Mouse (Mus musculus) WW6 (cell line): ENCODE measurements around the gene Dhx33.

Experiments
- DNase-seq: peaks from one replicate; pipeline ENCODE4 v3.0.0-alpha.2; 2013; ENCODE audit warnings: low read depth, low spot score

Dhx33 gene

DNA sequence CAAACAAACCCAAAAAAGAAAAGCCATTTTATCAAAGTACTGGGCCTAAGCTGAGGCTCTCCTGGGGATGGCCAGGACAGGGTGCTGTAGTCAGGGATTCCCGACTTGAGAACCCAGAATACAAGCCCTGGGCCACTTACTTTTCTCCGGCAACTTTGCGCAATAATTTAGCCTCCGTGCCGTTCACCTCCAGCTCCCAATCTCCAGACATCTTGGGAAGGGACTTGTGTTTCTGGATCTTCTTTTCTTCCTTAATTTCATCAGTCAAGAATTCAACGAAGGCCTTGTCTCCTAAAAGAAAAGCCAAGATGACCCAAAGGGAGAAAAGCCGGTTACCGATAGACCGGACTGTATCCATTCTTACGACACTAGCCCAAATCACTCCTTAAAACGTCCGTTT lies 22.2 kb downstream of the Dhx33 start:
- DNase-seq = no peak

DNA sequence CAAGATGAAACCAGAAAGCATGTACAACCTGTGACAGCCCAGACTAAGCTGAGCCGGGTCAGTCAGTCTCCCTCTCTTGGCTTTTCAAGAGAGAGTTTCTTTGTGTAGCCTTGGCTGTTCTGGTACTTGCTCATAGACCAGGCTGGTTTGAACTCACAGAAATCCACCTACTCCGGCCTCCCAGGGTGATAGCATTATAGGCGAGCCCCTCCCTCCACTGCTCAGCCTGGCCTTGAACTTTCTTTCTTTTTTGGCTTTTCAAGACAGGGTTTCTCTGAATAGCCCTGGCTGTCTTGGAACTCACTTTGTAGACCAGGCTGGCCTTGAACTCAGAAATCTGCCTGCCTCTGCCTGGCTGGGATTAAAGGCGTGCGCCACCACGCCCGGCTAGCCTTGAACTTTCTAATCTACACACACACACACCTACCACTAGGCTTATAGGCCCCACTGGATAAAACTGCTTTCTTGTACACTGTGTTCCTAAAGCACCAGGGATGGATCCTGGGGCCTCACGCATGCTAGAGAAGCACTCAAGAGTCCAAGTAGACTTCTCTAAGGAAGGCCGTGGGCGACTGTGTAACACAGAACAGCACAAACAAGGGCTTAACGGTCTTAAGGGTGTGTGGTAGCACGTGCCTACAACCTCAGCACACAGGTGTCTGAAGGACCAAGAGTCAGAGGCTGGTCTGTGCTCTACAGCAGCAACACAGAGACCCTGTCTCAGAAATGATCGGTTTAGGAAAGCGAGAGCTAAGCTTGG lies 23.3 kb downstream of the Dhx33 start:
- no peak for DNase-seq

DNA sequence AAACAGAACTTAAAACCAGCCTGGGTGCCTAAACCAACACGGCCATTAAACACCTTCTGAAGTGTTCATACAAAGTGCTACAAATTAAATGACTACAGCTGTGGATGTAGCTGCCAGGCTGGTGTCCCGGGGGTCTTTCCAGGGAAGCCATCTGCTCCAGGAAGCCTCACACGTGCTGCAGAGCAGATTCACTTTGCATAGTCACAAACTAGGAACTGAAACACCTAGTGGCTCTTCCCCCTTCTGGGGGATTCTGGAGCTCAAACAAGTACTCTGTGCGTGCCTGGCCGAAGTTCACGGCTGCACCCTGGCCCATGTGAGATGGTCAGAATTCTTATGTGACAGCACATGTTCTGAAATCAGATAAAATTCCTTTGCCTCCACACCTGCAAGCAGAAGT lies 24.0 kb downstream of the Dhx33 start:
- no peak for DNase-seq

DNA sequence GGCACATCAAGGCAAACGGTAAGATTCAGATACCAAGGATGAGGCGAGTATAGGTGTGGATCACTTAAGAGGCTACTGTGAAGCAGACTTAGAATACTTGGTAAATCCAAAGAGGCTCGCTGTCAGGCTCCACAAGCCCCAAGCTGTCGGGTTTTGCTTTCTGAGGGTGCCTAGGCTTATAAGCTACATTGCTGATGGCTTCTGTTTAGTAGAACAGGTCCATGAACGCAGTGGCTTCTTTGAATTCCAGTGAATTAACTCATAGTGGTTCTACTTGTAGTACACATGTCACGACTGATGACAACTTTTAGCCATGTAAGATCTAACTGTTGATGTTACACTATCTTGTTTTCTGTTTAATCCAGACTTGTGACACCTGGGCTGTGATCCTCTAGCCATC lies 26.9 kb downstream of the Dhx33 start:
- no peak for DNase-seq

DNA sequence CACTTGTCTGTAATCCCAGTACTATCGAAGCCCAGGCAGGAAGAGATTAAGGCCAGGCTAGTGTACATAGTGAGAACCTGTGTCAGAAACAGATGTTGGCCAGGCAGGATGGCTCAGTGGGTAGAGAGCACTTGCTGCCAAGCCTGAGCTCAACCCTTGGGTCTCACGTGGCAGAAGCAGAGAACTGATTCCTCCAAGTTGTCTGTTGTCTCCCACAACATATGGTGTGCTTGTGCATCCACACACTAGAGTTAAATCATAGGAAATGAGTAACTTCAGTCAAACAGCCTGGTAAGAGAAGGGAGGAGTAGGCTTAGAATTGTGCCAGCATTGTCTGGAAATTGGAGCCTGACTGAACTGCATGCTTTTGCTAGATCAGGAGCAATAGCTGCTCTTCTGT lies 29.0 kb downstream of the Dhx33 start:
- DNase-seq = no peak

DNA sequence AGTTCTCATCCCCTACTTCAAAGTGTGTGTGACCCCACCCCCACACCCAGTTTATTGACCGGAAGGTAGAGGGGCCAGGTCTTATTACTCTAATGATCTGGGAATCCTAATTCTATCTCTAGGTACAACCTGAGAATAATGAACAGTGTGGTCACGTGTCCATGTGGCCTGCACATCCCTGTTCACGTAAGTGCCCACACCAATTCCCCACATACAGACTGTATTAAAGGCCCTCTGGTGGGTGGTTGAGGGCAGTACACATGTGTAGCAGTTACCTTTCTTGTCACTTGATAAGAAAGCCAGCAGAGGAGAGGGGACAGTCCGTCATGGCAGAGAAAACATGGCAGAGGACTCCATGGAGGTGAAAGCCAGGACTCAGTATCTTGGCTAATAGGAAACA lies 30.3 kb downstream of the Dhx33 start:
- no peak for DNase-seq

DNA sequence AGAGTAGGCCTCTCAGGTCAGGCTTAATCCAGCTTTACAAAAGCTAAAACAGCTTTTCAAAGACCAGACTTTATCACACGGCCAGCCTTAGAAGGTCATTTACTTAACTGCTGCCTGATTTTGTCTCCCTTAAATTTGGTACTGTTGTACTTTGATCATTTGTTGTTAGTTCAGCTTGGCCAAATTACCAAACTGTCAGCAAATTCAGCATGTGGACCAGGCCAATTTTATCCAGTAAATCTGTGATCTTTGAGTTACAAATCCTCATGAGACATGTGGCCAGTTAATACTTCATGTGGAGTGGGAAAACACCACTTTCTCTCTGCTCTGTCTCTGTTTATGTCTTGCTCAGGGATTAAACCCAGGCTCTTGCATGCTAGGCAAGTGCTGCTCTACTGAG lies 31.7 kb downstream of the Dhx33 start:
- no peak for DNase-seq

DNA sequence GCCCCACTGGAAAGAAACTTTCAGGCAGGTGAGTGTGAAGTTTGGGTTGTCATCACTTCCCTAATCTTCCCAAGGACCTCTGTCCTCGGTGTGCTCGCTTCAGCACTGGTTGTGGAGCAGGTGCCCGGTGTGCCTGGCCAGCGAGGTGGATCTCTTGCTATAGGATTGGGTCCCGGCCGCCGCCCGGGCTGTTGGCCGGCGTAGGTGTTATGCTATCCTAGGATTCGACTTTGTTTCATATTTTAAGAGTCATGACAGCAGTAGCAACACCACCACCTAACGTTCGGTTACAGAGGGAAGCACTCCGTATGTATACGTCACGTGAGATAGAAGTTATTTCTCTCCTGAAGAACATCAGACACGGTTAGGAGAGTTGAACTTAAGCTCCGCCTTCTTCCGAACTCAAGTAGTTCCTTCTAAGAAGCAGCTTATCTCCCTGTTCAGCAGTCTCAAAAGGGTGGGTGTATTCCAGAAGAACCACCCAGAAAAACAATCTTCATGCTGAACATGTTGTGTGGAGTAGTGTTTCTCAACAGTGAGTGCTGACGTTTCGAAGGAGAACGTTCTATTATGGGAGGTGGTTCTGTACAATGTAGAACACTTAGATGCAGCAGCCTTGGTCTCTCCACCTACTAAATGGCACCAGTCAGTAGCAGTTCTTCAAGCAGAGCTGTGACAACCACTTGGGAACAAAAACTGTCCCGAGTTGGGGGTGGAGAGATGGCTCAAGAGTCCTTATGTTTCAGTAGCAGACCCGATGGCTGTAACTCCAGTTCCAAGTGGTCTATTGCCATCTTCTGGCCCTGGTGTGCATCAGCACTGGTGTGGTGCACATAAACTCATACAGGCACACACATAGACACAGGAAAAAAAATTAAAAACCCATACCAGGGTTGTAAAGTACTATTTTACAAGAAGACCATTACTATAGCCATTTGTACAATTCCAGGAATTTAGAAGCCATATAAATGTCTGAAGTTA lies 33.4 kb downstream of the Dhx33 start:
- no peak for DNase-seq

DNA sequence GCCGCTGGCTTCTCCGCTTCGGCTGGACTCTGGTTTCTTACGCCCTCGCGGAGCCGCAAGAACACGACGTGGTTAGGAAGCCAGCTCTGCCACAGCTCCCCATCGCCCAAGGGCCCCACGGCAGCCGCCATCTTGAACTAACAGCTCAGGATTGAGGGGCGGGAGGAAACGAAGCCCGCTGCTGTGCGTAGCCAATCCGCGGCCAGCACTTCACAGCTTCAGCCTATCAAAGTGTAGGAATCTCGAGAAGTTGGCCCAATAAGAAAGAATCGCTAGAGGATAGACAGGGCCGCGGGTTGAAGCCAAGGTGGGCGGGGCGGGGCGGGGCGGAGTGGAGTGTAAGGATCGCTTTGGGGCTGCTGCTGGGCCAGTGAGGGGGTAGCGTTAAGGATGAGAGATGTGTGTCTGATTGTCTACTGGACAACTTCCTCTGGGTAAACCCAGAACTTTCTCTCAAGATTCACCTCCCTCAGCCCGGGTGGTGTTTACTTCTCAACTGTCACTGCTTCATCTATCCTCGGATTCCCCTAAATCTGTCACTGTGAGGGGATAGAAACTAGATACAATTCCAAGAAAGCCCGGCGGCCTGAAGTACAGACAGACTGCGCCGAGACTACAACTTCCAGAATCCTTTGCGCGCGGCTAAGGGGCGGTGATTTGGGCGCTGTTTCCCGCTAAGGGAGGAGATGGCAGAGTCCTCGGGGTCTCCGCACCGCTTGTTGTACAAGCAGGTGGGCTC lies 34.2 kb downstream of the Dhx33 start, which contains the start of the genes Nup88 and Rpain:
Nup88 (minus strand) TSS at position 153 of the 739 bp plus-strand sequence.
Rpain (plus strand) TSS at position 393 of the 739 bp plus-strand sequence.
- DNase-seq = peak; percentile 97

DNA sequence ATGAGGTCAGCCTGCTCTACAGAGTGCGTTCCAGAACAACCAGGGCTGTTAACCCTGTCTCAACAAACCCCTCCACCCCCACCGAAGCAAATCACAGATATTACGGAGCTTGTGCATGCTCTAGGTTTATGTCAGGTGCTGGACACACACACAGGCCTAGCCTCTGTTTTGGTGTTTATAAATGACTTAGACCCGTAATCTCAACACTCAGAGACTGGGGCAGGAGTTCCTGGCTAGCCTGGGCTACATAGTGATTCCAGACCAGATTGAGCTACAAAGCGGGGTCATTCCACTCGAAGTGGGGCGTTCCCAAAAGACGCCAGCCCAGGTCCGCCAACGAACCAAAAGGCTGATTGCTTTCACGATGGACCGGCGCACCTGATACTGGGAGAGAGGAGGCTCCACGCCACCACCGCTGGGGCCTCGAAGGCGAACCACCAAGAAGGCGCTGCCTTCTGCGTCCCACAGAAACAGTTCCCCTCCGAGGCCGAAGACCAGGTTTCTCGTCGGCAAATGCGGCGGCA lies 34.9 kb downstream of the Dhx33 start:
- no peak for DNase-seq

DNA sequence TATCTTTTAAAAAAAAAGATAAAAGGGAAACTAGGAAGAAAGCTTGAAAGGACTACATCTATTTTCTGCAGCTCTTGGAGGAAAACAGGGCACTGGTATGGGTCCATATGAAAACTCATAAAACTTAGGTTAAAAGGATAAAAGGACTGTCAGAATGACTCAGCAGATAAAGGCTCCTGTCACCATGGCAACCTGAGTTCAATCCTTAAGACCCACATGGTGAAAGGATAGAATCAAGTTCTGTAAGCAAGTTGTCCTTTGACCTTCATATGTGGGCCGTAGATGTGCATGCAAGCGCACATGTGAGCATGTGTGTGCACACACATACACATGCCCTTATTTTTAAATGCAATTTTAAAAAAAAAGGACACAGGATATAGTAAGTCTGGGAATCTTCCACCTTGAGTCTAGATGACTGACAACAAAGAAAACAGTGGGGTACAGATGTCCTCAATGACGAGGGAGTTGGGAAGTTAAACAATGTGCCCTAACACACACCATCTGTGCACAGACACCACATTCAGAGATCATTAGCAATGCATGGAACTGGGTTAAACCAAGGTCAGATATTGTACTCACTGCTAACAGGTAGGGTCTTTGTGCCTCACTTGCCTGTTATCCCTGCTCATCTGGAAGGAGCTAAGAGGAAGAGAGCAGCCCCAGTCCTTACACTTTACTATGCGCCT lies 39.9 kb downstream of the Dhx33 start:
- no peak for DNase-seq

DNA sequence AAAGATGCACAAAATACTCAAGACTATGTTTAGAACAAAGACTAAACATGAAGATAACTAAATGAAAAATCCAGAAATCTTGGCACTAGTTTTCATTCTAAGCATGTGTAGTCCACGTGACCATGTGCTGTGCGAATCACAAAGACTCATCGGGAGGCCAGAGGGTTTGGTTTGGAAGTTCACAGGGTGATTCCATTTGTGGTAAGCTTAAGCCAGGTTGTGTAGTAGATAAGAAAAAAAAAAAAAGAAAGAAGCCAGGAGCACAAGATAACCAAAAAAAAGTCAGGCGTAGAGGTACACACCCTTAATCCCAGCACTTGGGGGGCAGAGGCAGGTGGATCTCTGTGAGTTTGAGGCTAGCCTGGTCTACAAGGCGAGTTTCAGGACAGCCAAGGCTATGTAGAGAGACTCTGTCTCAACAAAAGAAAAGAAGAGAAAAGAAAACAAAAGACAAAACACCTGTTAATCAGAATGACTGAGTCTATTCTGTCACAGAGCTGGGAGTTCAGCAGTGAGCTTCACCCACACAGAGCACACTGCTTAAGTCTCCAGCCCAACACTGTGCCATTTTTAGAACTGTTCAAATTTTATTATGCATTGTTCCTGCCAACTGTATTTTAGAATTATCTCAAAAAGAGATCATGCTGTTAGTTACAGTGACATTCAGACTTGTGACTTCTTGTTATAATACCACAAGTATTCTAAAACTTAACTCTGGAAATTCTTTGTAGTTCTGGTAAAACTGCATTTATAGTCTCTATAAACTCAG lies 43.3 kb downstream of the Dhx33 start:
- no peak for DNase-seq

DNA sequence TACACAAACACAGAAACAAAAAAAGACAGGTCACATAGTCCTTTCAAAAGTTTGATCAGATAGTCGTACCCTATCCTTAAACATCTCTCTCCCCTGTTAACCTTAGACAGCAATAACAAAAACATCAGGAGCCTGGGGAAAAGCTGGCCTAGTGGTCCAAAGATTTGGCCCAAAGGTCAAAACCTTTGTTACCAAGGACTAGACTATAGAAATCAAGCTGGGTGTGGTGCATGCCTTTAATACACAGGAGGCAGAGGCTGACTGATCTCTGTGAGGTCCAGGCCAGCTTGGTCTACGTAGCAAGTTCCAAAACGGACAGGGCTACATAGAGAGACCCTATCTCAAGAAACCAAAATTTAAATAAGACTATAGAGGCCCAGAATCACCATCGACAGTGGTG lies 49.5 kb downstream of the Dhx33 start:
- DNase-seq = no peak

DNA sequence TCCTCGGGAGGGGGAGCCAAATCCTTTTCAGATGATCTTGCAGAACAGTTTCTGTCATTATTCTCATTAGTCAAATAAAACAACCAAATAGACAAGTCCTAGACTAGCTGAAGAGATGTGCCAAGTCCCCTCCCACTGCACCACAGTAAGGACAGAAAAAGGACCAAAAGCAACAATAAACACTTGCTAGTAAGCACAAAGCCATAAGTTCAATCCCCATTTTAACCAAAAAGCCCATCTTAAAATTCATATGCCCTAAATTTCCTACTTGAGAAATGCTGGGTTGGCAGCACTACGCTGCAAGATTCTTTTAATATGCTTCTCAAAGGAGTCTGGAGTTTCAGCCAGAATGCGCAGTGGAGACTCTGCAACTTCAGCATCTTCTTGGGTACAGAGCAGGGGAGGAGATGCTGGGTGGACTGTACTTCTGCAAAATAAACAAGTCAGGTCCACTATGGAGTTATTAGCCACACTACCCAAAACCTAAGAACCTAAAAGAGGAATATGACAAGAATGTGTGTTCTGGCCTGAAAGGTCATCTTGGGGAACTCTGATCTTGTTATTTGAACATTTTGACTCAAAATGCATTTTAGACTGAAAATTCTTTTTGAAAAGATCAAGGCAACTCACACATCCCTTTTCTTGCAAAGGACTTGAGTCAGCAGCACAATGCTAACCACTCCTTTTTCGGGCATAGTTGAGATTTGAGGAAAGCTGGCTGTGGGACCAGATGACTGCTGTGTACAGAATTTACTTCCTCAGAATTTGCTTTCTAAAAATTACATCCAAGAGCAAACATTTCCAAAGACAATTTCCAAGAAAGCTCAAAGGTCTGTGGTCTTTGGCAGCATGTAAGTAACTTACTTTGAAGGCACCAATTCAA lies 59.1 kb downstream of the Dhx33 start:
- DNase-seq = no peak

DNA sequence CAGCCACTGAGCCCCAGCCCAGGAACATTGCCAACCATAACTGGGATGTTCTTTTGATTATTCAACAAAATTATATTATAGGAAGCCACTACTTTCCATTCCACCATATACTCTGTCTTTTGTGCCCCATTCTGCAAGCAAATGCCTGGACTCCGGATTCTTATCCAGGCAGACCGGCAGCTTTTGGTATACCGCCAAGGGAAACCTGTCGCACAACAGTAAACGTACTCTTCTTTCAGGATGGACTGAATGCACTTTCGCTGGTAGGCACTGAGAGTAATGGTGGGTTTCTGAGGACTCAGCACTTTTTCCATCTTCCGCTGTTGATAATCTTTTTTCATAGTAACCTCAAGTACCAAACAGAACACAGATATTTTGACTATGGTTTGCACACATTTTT lies 60.6 kb downstream of the Dhx33 start:
- no peak for DNase-seq

DNA sequence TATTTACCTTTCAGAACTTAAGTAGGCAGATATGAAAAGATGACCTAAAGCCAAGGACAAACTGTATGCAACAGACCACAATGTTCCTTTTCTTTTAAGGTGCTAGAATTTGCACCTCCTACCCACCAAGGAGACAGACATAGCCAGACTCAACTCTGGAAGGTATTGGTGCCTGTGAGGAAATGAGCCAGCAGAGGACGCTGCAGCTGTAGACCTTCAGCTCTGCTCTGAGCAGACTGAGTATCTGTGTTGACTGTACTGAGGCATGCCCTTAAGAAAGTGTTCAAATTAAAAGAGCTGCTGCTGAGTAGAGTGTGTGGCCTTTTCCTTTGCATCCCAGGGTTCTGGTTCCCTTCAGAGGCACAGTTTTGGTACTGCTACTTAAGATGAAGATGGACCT lies 61.6 kb downstream of the Dhx33 start:
- DNase-seq = no peak

DNA sequence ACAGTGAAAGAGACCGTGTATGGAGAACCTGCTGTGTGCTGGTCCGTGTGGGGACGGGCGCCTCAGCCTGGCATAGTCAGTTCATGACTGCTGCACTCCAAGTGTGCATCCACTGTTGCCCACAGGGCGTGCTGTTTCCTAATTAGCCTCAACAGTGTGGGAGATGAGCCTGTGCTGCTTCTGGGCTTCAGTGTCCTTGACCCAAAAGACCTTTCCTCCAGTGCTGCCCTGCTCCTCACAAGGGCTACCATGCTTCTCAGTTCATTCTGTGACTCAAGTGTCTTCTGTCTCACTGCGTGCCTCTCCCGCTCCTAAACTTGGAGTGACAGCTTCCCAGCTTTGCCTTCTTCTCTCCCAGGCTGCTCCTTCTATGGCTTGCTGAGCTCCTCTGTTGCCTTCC lies 68.9 kb downstream of the Dhx33 start:
- DNase-seq = no peak
